Mouse (Mus musculus): ENCODE data around the gene Mrln.

The Mrln gene

GRCm38 (mm10) chr10:70254666-70255065 lies 50.2 kb downstream of the Mrln start:
- DNase-seq (ENCODE audit: low read depth in 1 of 2, low spot score in 2 of 2): no peak

GRCm38 (mm10) chr10:70255601-70256210 lies 51.2 kb downstream of the Mrln start:
- DNase-seq (ENCODE audit: low read depth in 1 of 2, low spot score in 2 of 2): no peak

- no peak for DNase-seq (ENCODE audit: low read depth in 1 of 2, low spot score in 2 of 2)
Observed at GRCm38 (mm10) chr10:70257029-70257428, 52.6 kb downstream of the Mrln start.

GRCm38 (mm10) chr10:70260904-70261303 lies 56.4 kb downstream of the Mrln start:
- no peak for DNase-seq (ENCODE audit: low read depth in 1 of 2, low spot score in 2 of 2)

DNA sequence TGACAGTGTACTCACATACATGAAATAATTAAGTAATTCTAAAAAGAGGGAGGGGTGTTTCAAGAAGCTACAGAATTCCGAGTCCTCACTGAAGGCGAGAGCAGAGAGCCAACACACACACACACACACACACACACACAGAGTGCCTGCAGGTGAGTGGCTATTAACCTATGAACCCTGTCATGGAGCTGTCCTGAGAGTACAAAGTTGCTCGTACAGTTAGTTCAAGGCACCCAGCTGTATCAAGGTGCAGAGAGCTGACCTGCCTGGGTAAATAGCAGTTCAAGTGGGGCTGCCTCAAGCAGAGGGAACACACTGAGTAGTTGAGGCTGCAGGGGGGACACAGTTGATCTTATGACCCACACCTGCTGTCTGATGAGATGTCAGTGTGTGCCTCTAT lies 57.6 kb downstream of the Mrln start:
- DNase-seq (ENCODE audit: low read depth in 1 of 2, low spot score in 2 of 2): no peak

DNA sequence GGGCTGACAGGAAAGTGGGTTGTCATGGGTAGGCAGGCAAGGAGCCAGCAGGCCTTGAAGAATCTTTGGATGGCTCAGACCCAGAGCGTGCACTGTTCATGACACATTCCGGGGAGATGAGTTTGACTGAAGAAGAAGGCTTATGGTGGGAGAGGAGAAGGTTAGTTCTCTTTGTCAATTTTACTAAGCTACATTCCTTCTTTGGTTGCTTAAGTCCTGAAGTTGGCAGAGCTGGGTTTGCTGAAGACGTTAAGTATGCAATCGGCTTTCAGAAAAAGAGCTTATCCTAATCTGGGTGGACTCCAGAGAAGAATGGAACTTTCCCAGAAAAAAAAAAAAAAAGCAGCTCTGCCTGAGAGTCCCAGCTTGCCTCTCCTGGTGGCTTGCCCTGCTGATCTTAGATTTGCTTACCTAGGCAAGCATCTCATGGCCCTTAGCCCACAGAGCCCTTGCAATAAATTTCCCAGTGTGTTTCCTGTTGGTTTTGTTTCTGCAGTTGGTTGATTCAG lies 59.3 kb downstream of the Mrln start:
- no peak for DNase-seq (ENCODE audit: low read depth in 1 of 2, low spot score in 2 of 2)

DNA sequence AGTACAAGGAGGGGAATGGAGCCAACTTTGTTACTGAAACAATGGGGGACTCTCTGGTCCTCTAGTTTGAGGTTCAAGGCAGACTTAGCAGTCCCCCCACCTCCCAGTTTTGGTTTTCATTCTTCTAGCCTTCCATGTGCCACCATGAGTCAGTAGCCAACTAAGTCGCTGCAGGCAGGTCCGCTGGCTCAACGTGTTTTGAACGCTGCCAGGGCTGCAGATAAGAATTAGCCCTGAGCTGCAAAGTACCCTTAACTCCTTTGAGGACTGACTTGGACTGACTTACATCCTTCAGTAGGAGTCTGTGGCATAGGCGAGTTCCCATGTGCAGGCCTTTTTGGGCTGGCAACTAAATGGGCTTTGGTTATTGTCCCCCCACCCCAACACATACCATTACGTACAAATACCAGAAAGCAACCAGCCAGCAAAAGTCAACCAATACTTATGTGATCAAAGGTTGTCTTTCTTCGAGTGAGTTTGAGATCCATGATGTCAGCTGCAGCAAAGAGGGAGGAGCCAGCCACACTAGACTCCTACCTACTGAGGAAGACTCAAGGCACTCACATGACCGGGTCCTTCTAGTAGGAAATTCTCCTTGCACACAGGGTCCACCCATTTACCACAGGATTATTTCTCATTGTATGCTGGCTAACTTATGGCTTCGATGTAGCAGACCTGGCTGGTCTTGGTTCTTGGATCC lies 60.0 kb downstream of the Mrln start:
- no peak for DNase-seq (ENCODE audit: low read depth in 1 of 2, low spot score in 2 of 2)

DNA sequence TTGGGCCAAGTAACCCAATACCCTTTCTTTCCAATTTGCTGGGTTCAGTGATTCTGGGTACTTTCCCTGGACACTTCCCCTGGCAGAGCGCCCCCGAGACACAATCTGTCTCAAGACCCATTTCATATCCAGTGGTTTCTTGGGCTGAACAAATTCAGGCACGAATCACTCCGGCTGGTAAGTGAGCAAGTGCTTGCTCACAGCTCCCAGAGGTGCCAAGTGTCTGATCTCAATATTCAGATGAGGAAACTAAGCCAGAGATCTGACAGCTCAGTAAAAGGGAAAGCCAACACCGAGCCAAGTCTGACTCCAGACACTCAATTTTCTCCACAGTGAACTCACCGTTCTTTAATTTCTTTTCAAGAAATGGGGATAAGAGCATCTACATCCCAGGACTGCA lies 62.0 kb downstream of the Mrln start:
- no peak for DNase-seq (ENCODE audit: low read depth in 1 of 2, low spot score in 2 of 2)

GRCm38 (mm10) chr10:70268581-70269446 lies 64.3 kb downstream of the Mrln start:
- DNase-seq (ENCODE audit: low read depth in 1 of 2, low spot score in 2 of 2): no peak

All from monocyte, adult 2 months (primary cell).